Mouse (Mus musculus) neutrophil, adult 83 days (primary cell): ENCODE results near the gene Nr5a2. TPM values are rescaled to one million over a fixed set of nuclear protein-coding genes. Genes with fewer than 3 reads are reported as not detected.

Source experiments
- total RNA-seq, 2 experiments: library from RNA; stranded (reverse); gene quantifications; one replicate each; pipeline ENCODE4 v1.2.4; 2023

Nr5a2 gene
- total RNA-seq, result not detected

GRCm38 (mm10) chr1:136960428-136961012 is at the start of gene Nr5a2:
TSS of gene Nr5a2 (minus strand) at chr1:136960448.

